Mouse (Mus musculus) heart, adult 2 months (tissue): Measurements from ENCODE around the gene Hist2h3c2. TPM values are rescaled to one million over a fixed set of nuclear protein-coding genes. Genes with fewer than 3 reads are reported as not detected.

Experiments used
- DNase-seq, 2 experiments: peaks; one replicate each; pipeline ENCODE4 v3.0.0; 2021
- H3K27ac ChIP-seq: fragments of 200-600 bp; 2 replicates; pipeline ENCODE4 v1.8.1; 2022
- H3K27me3 ChIP-seq: fragments of 200-500 bp; 2 replicates; pipeline ENCODE4 v1.6.1; 2012; ENCODE audit warnings: mild to moderate bottlenecking, low read length, inconsistent platforms, mixed read lengths; ENCODE audit not compliant: control insufficient read depth, insufficient read depth
- H3K36me3 ChIP-seq: fragments of 200-500 bp; 2 replicates; pipeline ENCODE4 v1.6.1; 2012; ENCODE audit warnings: low read length, inconsistent platforms; ENCODE audit not compliant: control insufficient read depth, insufficient read depth
- H3K4me1 ChIP-seq: fragments of 200-500 bp; 2 replicates; pipeline ENCODE4 v1.6.1; 2011; ENCODE audit warnings: low read length; ENCODE audit not compliant: control insufficient read depth, insufficient read depth
- H3K4me3 ChIP-seq: fragments of 200-600 bp; 2 replicates; pipeline ENCODE4 v1.8.1; 2022
- H3K79me2 ChIP-seq: fragments of 200-500 bp; replicated peaks from 2 replicates; pipeline ENCODE4 v1.6.1; 2012; ENCODE audit warnings: mild to moderate bottlenecking, inconsistent platforms, low read length, moderate library complexity, mixed read lengths; ENCODE audit not compliant: control insufficient read depth, insufficient read depth
- H3K9ac ChIP-seq: fragments of 200-500 bp; 2 replicates; pipeline ENCODE4 v1.6.1; 2012; ENCODE audit warnings: low read depth, mild to moderate bottlenecking, control low read depth, inconsistent platforms, low read length, mixed read lengths
- CTCF ChIP-seq: fragments of 200-600 bp; IDR thresholded peaks from 2 replicates; pipeline ENCODE4 v1.8.1; 2022; ENCODE audit warnings: antibody characterized with exemption, mild to moderate bottlenecking, moderate library complexity
- EP300 ChIP-seq: fragments of 200-500 bp; IDR thresholded peaks from 2 replicates; pipeline ENCODE4 v1.6.1; 2011; ENCODE audit warnings: low read depth, low read length, control low read depth; ENCODE audit not compliant: insufficient read depth
- POLR2A ChIP-seq: fragments of 200-500 bp; IDR thresholded peaks from 2 replicates; pipeline ENCODE4 v1.6.1; 2011; ENCODE audit warnings: mild to moderate bottlenecking, low read depth, low read length, control low read depth; ENCODE audit not compliant: insufficient read depth
- WGBS: fragments of 180-500 bp; shearing (Covaris S2); methylation state at CpG from one replicate; pipeline ENCODE4 v1.1.7; 2018; 5-methylcytosine and 5-hydroxymethylcytosine counted together
- intact Hi-C: fragments of 180-260 bp; cut with DNase I; formaldehyde crosslinking; loops from one replicate; pipeline ENCODE4 v1.15.1; 2025
- polyA plus RNA-seq: library from polyadenylated mRNA; depleted of rRNA; stranded (reverse); fragments of >200 nt; gene quantifications from 2 replicates; pipeline ENCODE4 v1.2.3, GENCODE M21; 2012
- total RNA-seq, 2 experiments: library from RNA; stranded (reverse); gene quantifications; 2 replicates each; pipeline ENCODE4 v1.2.3; 2021

Gene Hist2h3c2
- total and polyA plus RNA-seq, 3 experiments = 5.5 to 9.2 (median 6.2) TPM

GRCm38 (mm10) chr3:96237335-96237903 lies 1.5 kb downstream of the Hist2h3c2 start:
- DNase-seq = no peak
- H3K79me2 ChIP-seq = no peaks in the 10 kb centered on the region
- no peaks in the 10 kb centered on the region for H3K27me3 ChIP-seq
- intact Hi-C loops = loop anchor here (2.0 kb wide), 1 partner anchor 15 kb away; no protein-coding TSS in a partner anchor
- H3K27ac ChIP-seq = no peak overlapping the region
- H3K4me3 ChIP-seq = no peak overlapping the region
- peaks cover 3% of the 10 kb centered on the region for H3K4me1 ChIP-seq
- H3K9ac ChIP-seq = no peak overlapping the region
- TF ChIP-seq POLR2A (no peak), CTCF (no peak), EP300 (no peak)
- WGBS = 62% methylated on average over 7 of the region's 7 CpGs
- peaks cover 2% of the 10 kb centered on the region; the same call in 1 of the 2 replicates for H3K36me3 ChIP-seq

DNA sequence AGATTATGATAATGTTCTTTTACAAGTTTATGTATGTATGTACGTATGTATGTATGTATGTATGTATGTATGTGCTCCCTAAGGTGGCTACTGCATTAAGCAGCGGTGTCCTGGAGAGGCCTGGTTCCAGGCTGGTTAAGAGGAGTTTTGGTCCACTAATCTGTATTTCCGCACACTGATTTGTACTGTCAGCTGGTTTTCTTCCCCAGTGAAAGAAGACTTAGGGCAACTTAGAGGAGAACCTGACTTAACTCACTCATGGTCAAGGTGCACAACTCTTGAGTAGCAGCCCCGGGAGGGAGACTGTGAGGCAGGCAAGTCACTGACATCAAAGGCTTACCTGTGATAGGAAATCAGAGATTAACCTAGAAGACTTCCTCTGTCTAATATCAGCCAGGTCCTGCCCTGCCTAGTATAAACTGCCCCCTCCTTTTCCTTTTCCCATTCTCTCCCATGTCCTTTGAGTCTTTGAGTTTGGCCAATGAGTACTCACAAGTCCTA lies 2.0 kb downstream of the Hist2h3c2 start:
- H3K4me1 ChIP-seq = peaks cover 1% of the 10 kb centered on the region
- no peaks in the 10 kb centered on the region for H3K79me2 ChIP-seq
- H3K4me3 ChIP-seq = no peak overlapping the region
- no peak overlapping the region for H3K27ac ChIP-seq
- H3K36me3 ChIP-seq = peaks cover 2% of the 10 kb centered on the region; the same call in 1 of the 2 replicates
- intact Hi-C loops = loop anchor here (2.0 kb wide), 1 partner anchor 14 kb away; no protein-coding TSS in a partner anchor
- TF ChIP-seq POLR2A = no peak
- no peak for TF ChIP-seq EP300
- no peak for TF ChIP-seq CTCF
- DNase-seq = no peak
- no peaks in the 10 kb centered on the region for H3K27me3 ChIP-seq
- 82% methylated on average over 4 of the region's 4 CpGs for WGBS
- H3K9ac ChIP-seq = no peak overlapping the region

DNA sequence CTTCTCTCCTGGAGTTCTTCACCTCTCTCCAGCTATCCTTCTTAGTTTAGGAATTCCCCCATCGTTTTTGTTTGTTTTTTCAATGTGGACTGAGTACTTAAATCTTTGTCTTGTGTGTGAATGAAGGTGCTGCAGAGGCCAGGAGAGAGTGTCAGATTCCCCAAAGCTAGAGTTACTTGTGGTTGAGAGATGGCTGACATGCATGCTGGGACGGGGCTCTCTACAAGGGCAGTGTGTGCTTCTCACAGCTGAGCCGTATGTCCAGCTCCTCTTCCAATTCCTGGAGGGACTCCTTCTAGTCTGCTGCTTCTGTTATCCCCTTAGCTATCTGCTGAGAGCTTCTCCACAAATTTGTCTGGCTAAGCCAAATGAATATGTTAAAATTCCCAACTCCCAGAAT lies 3.1 kb downstream of the Hist2h3c2 start:
- intact Hi-C loops = loop anchor here (2.0 kb wide), 1 partner anchor 13 kb away; no protein-coding TSS in a partner anchor
- Histone ChIP-seq H3K4me3 (no peak overlapping the region), H3K4me1 (peaks cover 1% of the 10 kb centered on the region), H3K27ac (no peak overlapping the region), H3K27me3 (no peaks in the 10 kb centered on the region), H3K9ac (no peak overlapping the region), H3K79me2 (no peaks in the 10 kb centered on the region), H3K36me3 (peaks cover 2% of the 10 kb centered on the region; the same call in 1 of the 2 replicates)
- no peak for DNase-seq
- no peak for TF ChIP-seq EP300
- no peak for TF ChIP-seq CTCF
- no peak for TF ChIP-seq POLR2A
- WGBS = 65% methylated on average over 3 of the region's 3 CpGs

- Histone ChIP-seq H3K4me3 (no peak overlapping the region), H3K27me3 (no peaks in the 10 kb centered on the region), H3K36me3 (no peaks in the 10 kb centered on the region), H3K9ac (no peak overlapping the region), H3K27ac (no peak overlapping the region), H3K4me1 (no peaks in the 10 kb centered on the region; the same call in 1 of the 2 replicates), H3K79me2 (no peaks in the 10 kb centered on the region)
- intact Hi-C loops = loop anchor here (5.0 kb wide), 1 partner anchor 168 kb away; no protein-coding TSS in a partner anchor
- DNase-seq = no peak
- WGBS = 87% methylated on average over 2 of the region's 2 CpGs
- TF ChIP-seq CTCF = no peak
- TF ChIP-seq POLR2A = no peak
- TF ChIP-seq EP300 = no peak
These were observed 4.0 kb downstream of the Hist2h3c2 start for GRCm38 (mm10) chr3:96234914-96235313.

- no peak overlapping the region for H3K9ac ChIP-seq
- H3K36me3 ChIP-seq = no peaks in the 10 kb centered on the region
- intact Hi-C loops = loop anchor here (5.0 kb wide), 1 partner anchor 164 kb away; no protein-coding TSS in a partner anchor
- no peak overlapping the region for H3K4me3 ChIP-seq
- H3K4me1 ChIP-seq = no peaks in the 10 kb centered on the region; the same call in 1 of the 2 replicates
- DNase-seq = no peak
- H3K27ac ChIP-seq = peak overlapping the region; percentile 47; the same call in 1 of the 2 replicates
- no peaks in the 10 kb centered on the region for H3K79me2 ChIP-seq
- no peak for TF ChIP-seq POLR2A
- TF ChIP-seq EP300 = no peak
- no peak for TF ChIP-seq CTCF
- H3K27me3 ChIP-seq = no peaks in the 10 kb centered on the region
- 37% methylated on average over 2 of the region's 2 CpGs for WGBS
These were observed 7.2 kb downstream of the Hist2h3c2 start for GRCm38 (mm10) chr3:96231758-96232120.

- intact Hi-C loops = loop anchor here (5.0 kb wide), 1 partner anchor 164 kb away; no protein-coding TSS in a partner anchor
- H3K27ac ChIP-seq = peak overlapping the region; percentile 47
- H3K9ac ChIP-seq = no peak overlapping the region
- WGBS = 49% methylated on average over 4 of the region's 4 CpGs
- H3K4me3 ChIP-seq = no peak overlapping the region
- H3K27me3 ChIP-seq = no peaks in the 10 kb centered on the region
- H3K79me2 ChIP-seq = no peaks in the 10 kb centered on the region
- no peaks in the 10 kb centered on the region for H3K36me3 ChIP-seq
- TF ChIP-seq POLR2A = no peak
- TF ChIP-seq CTCF = no peak
- no peak for TF ChIP-seq EP300
- DNase-seq = peak in 1 of 2 experiments; percentile 18
- H3K4me1 ChIP-seq = no peaks in the 10 kb centered on the region; the same call in 1 of the 2 replicates
These were observed 7.8 kb downstream of the Hist2h3c2 start for GRCm38 (mm10) chr3:96230910-96231757.
